Mouse (Mus musculus) right cerebral cortex, postnatal 25 days (tissue): Measurements from ENCODE around the gene Fcgr4.

Experiments used
- DNase-seq: peaks from one replicate; pipeline ENCODE4 v3.0.0; 2022

The Fcgr4 gene

GRCm38 (mm10) chr1:171016676-171017356 lies 1.9 kb upstream of the Fcgr4 start:
- DNase-seq, result no peak

- DNase-seq, result no peak
Observed at GRCm38 (mm10) chr1:171017468-171018158, 1.1 kb upstream of the Fcgr4 start.

- no peak for DNase-seq
Observed at GRCm38 (mm10) chr1:171019311-171019950, 711 bp downstream of the Fcgr4 start.

GRCm38 (mm10) chr1:171031752-171032151 lies 13.0 kb downstream of the Fcgr4 start:
- no peak for DNase-seq

GRCm38 (mm10) chr1:171032691-171033090 lies 14.0 kb downstream of the Fcgr4 start:
- no peak for DNase-seq

- peak; percentile 48 for DNase-seq
Observed at GRCm38 (mm10) chr1:171033196-171033595, 14.5 kb downstream of the Fcgr4 start.

GRCm38 (mm10) chr1:171033756-171034155 lies 15.0 kb downstream of the Fcgr4 start:
- DNase-seq, result peak; percentile 87

GRCm38 (mm10) chr1:171034201-171034600 lies 15.5 kb downstream of the Fcgr4 start:
- DNase-seq, result peak; percentile 14

GRCm38 (mm10) chr1:171035611-171036010 lies 16.9 kb downstream of the Fcgr4 start:
- DNase-seq, result no peak

GRCm38 (mm10) chr1:171036550-171037324 lies 18.0 kb downstream of the Fcgr4 start:
- DNase-seq, result peak; percentile 56

- peak; percentile 75 for DNase-seq
Observed at GRCm38 (mm10) chr1:171037861-171038721, 19.4 kb downstream of the Fcgr4 start.

- DNase-seq, result no peak
Observed at GRCm38 (mm10) chr1:171039135-171039534, 20.4 kb downstream of the Fcgr4 start.

GRCm38 (mm10) chr1:171039880-171040279 lies 21.2 kb downstream of the Fcgr4 start:
- no peak for DNase-seq

- DNase-seq, result no peak
Observed at GRCm38 (mm10) chr1:171043594-171044153, 25.0 kb downstream of the Fcgr4 start.

- peak; percentile 84 for DNase-seq
Observed at GRCm38 (mm10) chr1:171044365-171045078, 25.8 kb downstream of the Fcgr4 start.

GRCm38 (mm10) chr1:171045079-171045465 lies 26.4 kb downstream of the Fcgr4 start:
- no peak for DNase-seq

GRCm38 (mm10) chr1:171046501-171046900 lies 27.8 kb downstream of the Fcgr4 start:
- DNase-seq, result no peak

- DNase-seq, result no peak
Observed at GRCm38 (mm10) chr1:171049263-171049662, 30.5 kb downstream of the Fcgr4 start.

- no peak for DNase-seq
Observed at GRCm38 (mm10) chr1:171050774-171051173, 32.1 kb downstream of the Fcgr4 start.

GRCm38 (mm10) chr1:171053305-171053704 lies 34.6 kb downstream of the Fcgr4 start:
- no peak for DNase-seq

- DNase-seq, result no peak
Observed at GRCm38 (mm10) chr1:171057253-171057652, 38.5 kb downstream of the Fcgr4 start.
